Mouse (Mus musculus): Measurements from ENCODE around the gene Aloxe3.

- no peak for TF ChIP-seq TAL1 (IDR thresholded peaks at IDR 0.05; ENCODE audit: low read length)
- no peak for TF ChIP-seq GATA1 (IDR thresholded peaks at IDR 0.05; ENCODE audit: low read length)
Observed at GRCm38 (mm10) chr11:69096360-69096986, 29.2 kb upstream of the Aloxe3 start.

All from erythroblast, embryonic 14.5 days (primary cell).